Mouse (Mus musculus): ENCODE results near the gene Papln.

- no peak for TF ChIP-seq POLR2A (IDR thresholded peaks at IDR 0.05; ENCODE audit: control insufficient read depth, extremely low read depth, insufficient read depth, low read length, poor library complexity)
- TF ChIP-seq CTCF (IDR thresholded peaks at IDR 0.05; ENCODE audit: borderline replicate concordance, control insufficient read depth, extremely low read depth, insufficient read depth, low read length, poor library complexity): no peak
Observed at GRCm38 (mm10) chr12:83780181-83780580, 16.7 kb downstream of the Papln start.
